Mouse (Mus musculus) limb, embryonic 14.5 days (tissue): ENCODE data around the gene Rap1a. TPM values are rescaled to one million over a fixed set of nuclear protein-coding genes. Genes with fewer than 3 reads are reported as not detected.

Source experiments
- ATAC-seq: fragments of 200-750 bp; cut with Nextera tagmentation; 2 replicates; pipeline ENCODE4 v1.8.0; 2017; ENCODE audit warnings: low read depth, moderate number of reproducible peaks, moderate TSS enrichment; ENCODE audit not compliant: low FRiP score
- DNase-seq: peaks from one replicate; pipeline ENCODE4 v3.0.0-alpha.2; 2015; ENCODE audit warnings: low spot score
- H3K27ac ChIP-seq: fragments of 300-500 bp; sonication (generic); replicated peaks from 2 replicates; pipeline ENCODE4 v1.5.1; 2014; ENCODE audit warnings: low read depth, mild to moderate bottlenecking, low read length, moderate library complexity, mixed read lengths
- H3K27me3 ChIP-seq: fragments of 300-500 bp; sonication (generic); 2 replicates; pipeline ENCODE4 v1.6.1; 2014; ENCODE audit warnings: low read length, mixed read lengths; ENCODE audit not compliant: control insufficient read depth, insufficient read depth
- H3K36me3 ChIP-seq: fragments of 300-500 bp; sonication (generic); 2 replicates; pipeline ENCODE4 v1.6.1; 2014; ENCODE audit warnings: mild to moderate bottlenecking, low read length, moderate library complexity, mixed read lengths; ENCODE audit not compliant: control insufficient read depth, insufficient read depth
- H3K4me1 ChIP-seq: fragments of 300-500 bp; sonication (generic); 2 replicates; pipeline ENCODE4 v1.6.1; 2014; ENCODE audit warnings: antibody characterized with exemption, low read length, mixed read lengths; ENCODE audit not compliant: control insufficient read depth, insufficient read depth
- H3K4me2 ChIP-seq: fragments of 300-500 bp; sonication (generic); replicated peaks from 2 replicates; pipeline ENCODE4 v1.6.1; 2014; ENCODE audit warnings: low read depth, mild to moderate bottlenecking, low read length, moderate library complexity; ENCODE audit not compliant: severe bottlenecking
- H3K4me3 ChIP-seq: fragments of 300-500 bp; sonication (generic); replicated peaks from 2 replicates; pipeline ENCODE4 v1.5.1; 2014; ENCODE audit warnings: low read length
- H3K9ac ChIP-seq: fragments of 300-500 bp; sonication (generic); 2 replicates; pipeline ENCODE4 v1.6.1; 2014; ENCODE audit warnings: mild to moderate bottlenecking, low read depth, low read length, moderate library complexity; ENCODE audit not compliant: severe bottlenecking
- H3K9me3 ChIP-seq: fragments of 300-500 bp; sonication (generic); 2 replicates; pipeline ENCODE4 v1.6.1; 2016; ENCODE audit warnings: low read length; ENCODE audit not compliant: control insufficient read depth
- POLR2A ChIP-seq: fragments of 200-500 bp; IDR thresholded peaks from 2 replicates; pipeline ENCODE4 v1.8.0; 2012; ENCODE audit warnings: inconsistent platforms, mild to moderate bottlenecking, moderate library complexity, borderline replicate concordance; ENCODE audit not compliant: insufficient read depth, insufficient read length; ENCODE audit errors: extremely low read depth
- WGBS: fragments of 180-500 bp; shearing (Covaris S2); extraction: QIAGEN DNeasy Blood & Tissue Kit; methylation state at CpG from one replicate; pipeline ENCODE4 v1.1.7; 2014; 5-methylcytosine and 5-hydroxymethylcytosine counted together
- polyA plus RNA-seq, 2 experiments: library from polyadenylated mRNA; depleted of rRNA in 1 of 2; stranded (reverse) in 1 of 2; unstranded in 1 of 2; fragments of >200 nt; fragmentation: Nextera tagmentation in 1 of 2; extraction: Ambion mirVana in 1 of 2; gene quantifications; 2 replicates each; pipeline versions ENCODE4 v1.2.1 to v1.2.3; 2012 to 2014

The Rap1a gene
- polyA plus RNA-seq, 2 experiments: 45.1 to 77.7 TPM

DNA sequence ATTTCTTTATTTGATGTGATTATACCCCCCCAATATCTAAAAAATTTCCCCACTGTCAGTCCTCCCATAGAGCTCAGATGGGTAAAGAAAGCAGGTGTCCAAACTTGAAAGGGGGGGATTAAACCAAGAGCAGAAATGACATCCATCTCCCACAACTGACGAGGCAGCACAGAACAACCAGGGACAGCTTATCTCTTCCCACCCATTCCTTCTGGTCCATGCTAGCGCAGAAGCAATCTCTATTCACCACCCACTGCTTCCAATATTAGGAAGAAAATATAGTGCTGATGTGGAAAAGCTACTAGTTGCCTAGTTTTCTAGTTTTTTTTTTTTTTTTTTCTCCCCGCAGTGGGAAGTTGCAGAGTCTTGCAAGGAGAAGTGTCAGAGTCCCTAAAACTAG, 34.7 kb upstream of the Rap1a start:
- no peak for DNase-seq
- Histone ChIP-seq H3K4me1 (no peaks in the 10 kb centered on the region), H3K27me3 (no peaks in the 10 kb centered on the region), H3K4me2 (no peak overlapping the region), H3K4me3 (no peak overlapping the region), H3K9ac (no peak overlapping the region), H3K9me3 (no peaks in the 10 kb centered on the region), H3K36me3 (no peaks in the 10 kb centered on the region), H3K27ac (no peak overlapping the region)
- WGBS: 74% methylated on average over 3 of the region's 3 CpGs
- no peak for ATAC-seq
- TF ChIP-seq POLR2A: no peak

DNA sequence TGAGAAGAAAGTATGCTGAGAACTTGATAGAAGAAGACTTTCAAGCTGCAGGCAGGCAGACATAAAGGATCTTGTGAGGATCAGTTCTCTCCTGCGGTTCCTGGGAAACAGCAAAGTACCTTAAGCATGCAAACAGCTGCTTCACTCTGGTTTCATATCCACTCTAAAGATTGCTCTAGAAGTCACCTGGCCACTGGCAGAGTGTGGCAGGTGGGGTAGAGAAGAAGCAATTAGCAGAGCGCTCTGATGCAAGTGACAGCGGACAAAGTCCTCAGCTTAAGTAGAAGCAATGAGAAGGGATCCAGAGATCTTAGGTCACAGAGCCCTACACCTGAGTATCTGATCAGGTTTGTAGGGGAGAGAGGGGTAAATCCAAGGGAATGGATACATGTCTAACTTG, 30.4 kb upstream of the Rap1a start:
- TF ChIP-seq POLR2A: no peak
- 96% methylated on average over 3 of the region's 3 CpGs for WGBS
- no peak overlapping the region for H3K9ac ChIP-seq

DNA sequence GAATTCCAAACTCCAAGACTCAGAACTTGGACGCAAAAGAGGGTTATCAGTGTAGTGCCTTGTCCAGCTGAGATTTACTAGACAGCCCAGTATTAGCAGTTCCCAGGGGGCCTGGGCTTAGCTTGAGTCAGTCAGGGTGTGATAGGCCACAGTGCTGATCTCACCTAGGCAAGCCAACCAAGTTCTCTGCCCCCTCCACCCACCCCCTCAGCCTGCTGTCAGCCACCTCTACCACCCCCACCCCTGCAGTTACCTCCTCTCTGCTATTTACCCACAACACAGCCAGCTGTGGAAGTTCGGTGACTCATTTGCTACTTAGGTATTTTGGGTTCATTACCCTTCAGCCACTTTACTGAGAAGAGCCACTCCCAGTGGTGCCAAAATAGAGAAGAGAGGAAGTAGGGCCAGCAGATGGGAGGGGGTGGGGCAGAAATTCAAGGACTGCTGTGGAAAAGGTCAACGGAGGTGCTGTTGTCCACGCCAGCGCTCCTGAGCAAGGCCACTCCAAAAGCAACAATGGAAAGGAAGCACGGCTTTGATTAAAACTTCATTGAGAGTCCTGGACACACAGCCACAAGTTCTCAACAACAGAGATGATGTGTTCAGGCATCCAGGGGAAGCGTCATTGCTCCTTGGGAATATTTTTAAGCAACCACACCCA, 24.5 kb upstream of the Rap1a start:
- no peak for TF ChIP-seq POLR2A
- WGBS: 62% methylated on average over 7 of the region's 7 CpGs
- H3K9me3 ChIP-seq: no peaks in the 10 kb centered on the region
- no peak overlapping the region for H3K9ac ChIP-seq
- no peaks in the 10 kb centered on the region for H3K36me3 ChIP-seq
- H3K27ac ChIP-seq: no peak overlapping the region
- no peaks in the 10 kb centered on the region for H3K4me1 ChIP-seq
- DNase-seq (no peak), ATAC-seq (no peak)
- no peak overlapping the region for H3K4me3 ChIP-seq
- H3K27me3 ChIP-seq: no peaks in the 10 kb centered on the region
- H3K4me2 ChIP-seq: no peak overlapping the region

More for the DNA sequence above, 30.4 kb upstream of the Rap1a start:
- no peaks in the 10 kb centered on the region for H3K9me3 ChIP-seq
- no peaks in the 10 kb centered on the region for H3K36me3 ChIP-seq
- no peak for ATAC-seq
- H3K27ac ChIP-seq: no peak overlapping the region
- no peaks in the 10 kb centered on the region for H3K27me3 ChIP-seq
- no peak for DNase-seq
- H3K4me1 ChIP-seq: no peaks in the 10 kb centered on the region
- no peak overlapping the region for H3K4me3 ChIP-seq
- no peak overlapping the region for H3K4me2 ChIP-seq

DNA sequence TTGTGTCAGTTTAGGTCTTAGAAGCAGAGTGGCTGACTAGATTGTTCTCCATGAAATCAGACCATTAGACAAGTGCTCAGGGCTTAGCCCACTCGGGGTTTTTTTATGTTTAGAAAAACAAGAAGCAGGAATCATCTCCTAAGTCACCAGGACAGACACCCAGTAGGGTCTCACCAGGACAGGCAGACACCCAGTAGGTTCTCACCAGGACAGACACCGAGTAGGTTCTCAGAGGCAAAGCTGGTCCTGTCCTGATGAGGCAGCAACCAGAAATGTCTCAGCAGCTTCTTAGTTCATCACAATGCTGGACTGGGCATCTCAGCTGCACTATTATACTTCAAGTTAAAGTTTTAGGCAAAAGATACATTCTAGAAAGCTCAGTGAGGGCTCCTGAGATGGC, 23.6 kb upstream of the Rap1a start:
- Histone ChIP-seq H3K27ac (no peak overlapping the region), H3K4me1 (no peaks in the 10 kb centered on the region), H3K4me3 (no peak overlapping the region), H3K4me2 (no peak overlapping the region), H3K9me3 (no peaks in the 10 kb centered on the region), H3K27me3 (no peaks in the 10 kb centered on the region), H3K9ac (no peak overlapping the region), H3K36me3 (no peaks in the 10 kb centered on the region)
- ATAC-seq (no peak), DNase-seq (no peak)
- 53% methylated on average over 2 of the region's 2 CpGs for WGBS
- TF ChIP-seq POLR2A: no peak

DNA sequence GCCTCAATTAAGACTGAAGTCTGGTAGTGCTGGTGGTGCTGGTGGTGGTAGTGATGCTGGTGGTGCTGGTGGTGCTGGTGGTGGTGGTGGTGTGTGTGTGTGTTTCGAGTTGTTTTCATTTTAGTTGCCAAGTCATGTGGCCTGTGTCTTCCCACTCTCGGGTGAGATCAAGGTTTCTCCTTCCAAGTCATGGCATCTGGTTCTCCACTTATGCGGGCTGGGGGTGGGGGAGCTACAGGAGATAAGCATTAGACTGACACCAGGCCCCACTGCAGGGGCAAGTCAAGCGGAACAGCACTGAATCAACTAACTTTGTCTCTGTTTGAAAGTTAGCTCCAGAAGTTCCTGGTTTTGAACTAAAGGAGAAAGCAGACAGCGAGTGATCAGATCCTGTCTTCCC, 23.0 kb upstream of the Rap1a start:
- WGBS: 44% methylated on average over 5 of the region's 5 CpGs
- H3K4me1 ChIP-seq: no peaks in the 10 kb centered on the region
- H3K27me3 ChIP-seq: no peaks in the 10 kb centered on the region
- DNase-seq: no peak
- ATAC-seq: no peak
- no peaks in the 10 kb centered on the region for H3K9me3 ChIP-seq
- TF ChIP-seq POLR2A: no peak
- H3K9ac ChIP-seq: no peak overlapping the region
- H3K36me3 ChIP-seq: no peaks in the 10 kb centered on the region
- H3K4me3 ChIP-seq: no peak overlapping the region
- H3K4me2 ChIP-seq: no peak overlapping the region
- H3K27ac ChIP-seq: no peak overlapping the region

DNA sequence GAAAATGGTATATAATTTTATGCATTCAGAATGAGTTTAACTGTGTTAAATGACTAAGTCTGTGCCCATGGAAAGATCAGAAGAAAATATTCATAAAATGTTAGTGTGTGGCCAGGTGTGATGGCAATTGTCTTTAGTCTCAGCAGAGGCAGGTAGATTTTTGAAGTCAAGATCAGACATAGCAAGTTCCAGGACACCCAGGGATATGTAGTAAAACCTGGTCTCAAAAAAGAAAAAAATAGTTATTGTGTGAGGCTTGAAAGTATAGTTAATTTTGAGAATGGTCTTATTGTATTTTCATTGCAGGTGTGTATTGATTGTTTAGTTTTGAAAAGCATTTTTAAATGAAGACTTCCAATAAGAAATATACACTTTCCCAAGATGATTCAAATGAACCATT, 22.5 kb upstream of the Rap1a start:
- no peak overlapping the region for H3K4me3 ChIP-seq
- H3K9me3 ChIP-seq: no peaks in the 10 kb centered on the region
- ATAC-seq (no peak), DNase-seq (no peak)
- no peak overlapping the region for H3K4me2 ChIP-seq
- H3K27me3 ChIP-seq: no peaks in the 10 kb centered on the region
- no peak for TF ChIP-seq POLR2A
- H3K9ac ChIP-seq: no peak overlapping the region
- H3K4me1 ChIP-seq: no peaks in the 10 kb centered on the region
- H3K36me3 ChIP-seq: no peaks in the 10 kb centered on the region
- H3K27ac ChIP-seq: no peak overlapping the region
